Mouse (Mus musculus): ENCODE data around the gene Cblb. TPM values are rescaled to one million over a fixed set of nuclear protein-coding genes. Genes with fewer than 3 reads are reported as not detected.
A peak's percentile ranks its signal among the peaks of the same experiment; 100 is the strongest.

Gene Cblb
- polyA plus RNA-seq, 1 experiment from 2014 or later, result 19.8 TPM

- 76% methylated on average over 4 of the region's 4 CpGs for WGBS
- H3K4me1 ChIP-seq (ENCODE audit: insufficient read depth), result no peaks in the 10 kb centered on the region
- no peak for TF ChIP-seq CTCF (IDR thresholded peaks at IDR 0.05; ENCODE audit: low read depth)
- H3K27me3 ChIP-seq (ENCODE audit: insufficient read depth, low read length), result no peaks in the 10 kb centered on the region
- no peaks in the 10 kb centered on the region for H3K36me3 ChIP-seq (ENCODE audit: insufficient read depth)
- ATAC-seq (ENCODE audit: insufficient read depth) (no peak), DNase-seq (no peak)
- H3K9ac ChIP-seq, result no peak overlapping the region
- H3K4me3 ChIP-seq (ENCODE audit: low read depth, low read length), result no peak overlapping the region
- H3K4me2 ChIP-seq, result no peak overlapping the region
- no peaks in the 10 kb centered on the region for H3K9me3 ChIP-seq (ENCODE audit: low read depth, low read length)
- no peak overlapping the region for H3K27ac ChIP-seq (ENCODE audit: low read depth)
Observed at GRCm38 (mm10) chr16:52222896-52223295, 191.9 kb downstream of the Cblb start.

GRCm38 (mm10) chr16:52229446-52229845 is 198.4 kb downstream of the Cblb start:
- no peak for TF ChIP-seq CTCF (IDR thresholded peaks at IDR 0.05; ENCODE audit: low read depth)
- 46% methylated on average over 7 of the region's 7 CpGs for WGBS

GRCm38 (mm10) chr16:52229930-52230329 is 198.9 kb downstream of the Cblb start:
- Histone ChIP-seq H3K4me2 (no peak overlapping the region), H3K27me3 (ENCODE audit: insufficient read depth, low read length) (no peaks in the 10 kb centered on the region), H3K4me3 (ENCODE audit: low read depth, low read length) (no peak overlapping the region), H3K9me3 (ENCODE audit: low read depth, low read length) (no peaks in the 10 kb centered on the region), H3K27ac (ENCODE audit: low read depth) (no peak overlapping the region), H3K36me3 (ENCODE audit: insufficient read depth) (no peaks in the 10 kb centered on the region), H3K4me1 (ENCODE audit: insufficient read depth) (no peaks in the 10 kb centered on the region), H3K9ac (no peak overlapping the region)
- ATAC-seq (ENCODE audit: insufficient read depth) (no peak), DNase-seq (no peak)
- 67% methylated on average over 2 of the region's 2 CpGs for WGBS
- TF ChIP-seq CTCF (IDR thresholded peaks at IDR 0.05; ENCODE audit: low read depth), result no peak

More at GRCm38 (mm10) chr16:52229446-52229845, 198.4 kb downstream of the Cblb start:
- H3K9ac ChIP-seq, result no peak overlapping the region
- no peak overlapping the region for H3K4me3 ChIP-seq (ENCODE audit: low read depth, low read length)
- no peaks in the 10 kb centered on the region for H3K4me1 ChIP-seq (ENCODE audit: insufficient read depth)
- H3K9me3 ChIP-seq (ENCODE audit: low read depth, low read length), result no peaks in the 10 kb centered on the region
- ATAC-seq (ENCODE audit: insufficient read depth), result no peak
- H3K36me3 ChIP-seq (ENCODE audit: insufficient read depth), result no peaks in the 10 kb centered on the region
- no peak overlapping the region for H3K27ac ChIP-seq (ENCODE audit: low read depth)
- no peaks in the 10 kb centered on the region for H3K27me3 ChIP-seq (ENCODE audit: insufficient read depth, low read length)
- no peak overlapping the region for H3K4me2 ChIP-seq
- no peak for DNase-seq

GRCm38 (mm10) chr16:52242144-52242543 is 211.1 kb downstream of the Cblb start:
- H3K4me2 ChIP-seq, result no peak overlapping the region
- H3K9ac ChIP-seq, result no peak overlapping the region
- no peak overlapping the region for H3K27ac ChIP-seq (ENCODE audit: low read depth)
- no peak overlapping the region for H3K4me3 ChIP-seq (ENCODE audit: low read depth, low read length)
- 75% methylated on average over 2 of the region's 2 CpGs for WGBS
- ATAC-seq (ENCODE audit: insufficient read depth) (no peak), DNase-seq (no peak)
- no peak for TF ChIP-seq CTCF (IDR thresholded peaks at IDR 0.05; ENCODE audit: low read depth)
- H3K4me1 ChIP-seq (ENCODE audit: insufficient read depth), result no peaks in the 10 kb centered on the region
- H3K36me3 ChIP-seq (ENCODE audit: insufficient read depth), result no peaks in the 10 kb centered on the region
- H3K27me3 ChIP-seq (ENCODE audit: insufficient read depth, low read length), result no peaks in the 10 kb centered on the region
- no peaks in the 10 kb centered on the region for H3K9me3 ChIP-seq (ENCODE audit: low read depth, low read length)

- peak; percentile 30 for DNase-seq
Observed at GRCm38 (mm10) chr16:52243421-52243973, 212.5 kb downstream of the Cblb start.

GRCm38 (mm10) chr16:52250196-52250595 is 219.2 kb downstream of the Cblb start:
- Histone ChIP-seq H3K9ac (no peak overlapping the region), H3K4me3 (ENCODE audit: low read depth, low read length) (no peak overlapping the region), H3K27ac (ENCODE audit: low read depth) (no peak overlapping the region), H3K27me3 (ENCODE audit: insufficient read depth, low read length) (no peaks in the 10 kb centered on the region), H3K36me3 (ENCODE audit: insufficient read depth) (peaks cover 2% of the 10 kb centered on the region; the same call in 1 of the 2 replicates), H3K9me3 (ENCODE audit: low read depth, low read length) (no peaks in the 10 kb centered on the region), H3K4me1 (ENCODE audit: insufficient read depth) (no peaks in the 10 kb centered on the region), H3K4me2 (no peak overlapping the region)
- no peak for ATAC-seq (ENCODE audit: insufficient read depth)
- no peak for TF ChIP-seq CTCF (IDR thresholded peaks at IDR 0.05; ENCODE audit: low read depth)
- no peak for DNase-seq
- 84% methylated on average over 4 of the region's 4 CpGs for WGBS

More at GRCm38 (mm10) chr16:52243421-52243973, 212.5 kb downstream of the Cblb start:
- Histone ChIP-seq H3K4me3 (ENCODE audit: low read depth, low read length) (no peak overlapping the region), H3K9ac (no peak overlapping the region), H3K27ac (ENCODE audit: low read depth) (no peak overlapping the region), H3K4me1 (ENCODE audit: insufficient read depth) (no peaks in the 10 kb centered on the region), H3K4me2 (no peak overlapping the region), H3K27me3 (ENCODE audit: insufficient read depth, low read length) (no peaks in the 10 kb centered on the region), H3K36me3 (ENCODE audit: insufficient read depth) (no peaks in the 10 kb centered on the region), H3K9me3 (ENCODE audit: low read depth, low read length) (no peaks in the 10 kb centered on the region)
- ATAC-seq (ENCODE audit: insufficient read depth), result no peak; the same call in 1 of the 2 replicates
- TF ChIP-seq CTCF (IDR thresholded peaks at IDR 0.05; ENCODE audit: low read depth), result peak; percentile 34
- WGBS, result 75% methylated on average over 4 of the region's 4 CpGs

GRCm38 (mm10) chr16:52250935-52251334 is 219.9 kb downstream of the Cblb start:
- H3K27ac ChIP-seq (ENCODE audit: low read depth), result no peak overlapping the region
- WGBS, result 72% methylated on average over 4 of the region's 4 CpGs
- ATAC-seq (ENCODE audit: insufficient read depth), result no peak
- no peak for TF ChIP-seq CTCF (IDR thresholded peaks at IDR 0.05; ENCODE audit: low read depth)
- DNase-seq, result no peak
- H3K9me3 ChIP-seq (ENCODE audit: low read depth, low read length), result no peaks in the 10 kb centered on the region
- no peak overlapping the region for H3K9ac ChIP-seq
- H3K4me1 ChIP-seq (ENCODE audit: insufficient read depth), result no peaks in the 10 kb centered on the region
- no peaks in the 10 kb centered on the region for H3K27me3 ChIP-seq (ENCODE audit: insufficient read depth, low read length)
- H3K4me2 ChIP-seq, result no peak overlapping the region
- H3K36me3 ChIP-seq (ENCODE audit: insufficient read depth), result peaks cover 2% of the 10 kb centered on the region; the same call in 1 of the 2 replicates
- no peak overlapping the region for H3K4me3 ChIP-seq (ENCODE audit: low read depth, low read length)

Measured in lung, embryonic 14.5 days (tissue).